Mouse (Mus musculus): ENCODE measurements around the gene Smim8.

DNA sequence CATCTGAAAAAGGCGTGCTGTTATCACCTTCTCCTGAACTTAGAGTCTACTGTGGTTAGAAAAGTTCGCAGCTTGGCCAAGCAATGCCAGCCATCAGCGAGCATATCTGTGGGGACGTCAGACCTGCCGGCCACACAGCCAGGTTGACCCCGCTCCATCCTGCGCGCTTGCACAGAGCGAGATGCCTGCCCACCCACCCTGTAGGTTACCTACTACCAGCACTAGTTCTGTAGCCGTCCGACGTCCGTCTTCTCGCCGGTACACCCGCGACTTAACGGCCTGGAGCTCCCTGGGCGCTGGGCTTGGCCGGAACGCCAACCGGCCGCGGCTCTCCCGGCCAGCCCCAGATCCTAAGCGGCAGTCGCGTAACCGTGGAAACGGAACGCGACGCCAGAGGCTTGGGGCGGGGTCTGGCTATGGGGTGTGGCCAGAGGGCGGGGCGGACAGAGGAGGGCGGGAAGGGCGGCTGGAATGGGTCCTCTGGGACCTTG lies 48.3 kb downstream of the Smim8 start, which contains the start of gene Cfap206:
- no peak for TF ChIP-seq CTCF (conservative IDR thresholded peaks at IDR 0.05; ENCODE audit: insufficient read depth, insufficient read length, low read depth, low read length)
- no peak for TF ChIP-seq POLR2A (IDR thresholded peaks at IDR 0.05; ENCODE audit: low read depth, low read length)
